Mouse (Mus musculus): Measurements from ENCODE around the gene Serpinb6c. TPM values are rescaled to one million over a fixed set of nuclear protein-coding genes. Genes with fewer than 3 reads are reported as not detected.

The Serpinb6c gene
- total RNA-seq, 4 experiments from 2014 or later = 0.36 to 0.56 (median 0.53) TPM; not detected in 1

Other genes with a start within 250 kb of the Serpinb6c start
- not detected for gene Serpinb6d, start 244.3 kb downstream of the Serpinb6c start, total RNA-seq (2022)
- not detected for gene Serpinb6e, start 62.3 kb downstream of the Serpinb6c start, total RNA-seq (2022)
- 10 to 100 TPM; 14.0 to 16.6 (median 15.0) TPM for gene Nqo2, start 59.0 kb upstream of the Serpinb6c start, total RNA-seq (2022)
- gene Ripk1, start 96.7 kb upstream of the Serpinb6c start, total RNA-seq (2022) = 1 to 10 TPM; 2.3 to 3.6 (median 3.0) TPM
- 100 to 1,000 TPM; 146 to 334 (median 250) TPM for gene Serpinb6a, start 97.1 kb upstream of the Serpinb6c start, total RNA-seq (2022)
- gene Bphl, start 131.9 kb upstream of the Serpinb6c start, total RNA-seq (2022) = 10 to 100 TPM; 25.7 to 38.7 (median 28.8) TPM
- 1 to 10 TPM; 3.9 to 8.6 (median 5.4) TPM for gene Tubb2a, start 172.3 kb upstream of the Serpinb6c start, total RNA-seq (2022)
- 1 to 10 TPM in 2 of 4 experiments, under 1 TPM in 2; 0.63 to 1.8 (median 1.3) TPM for gene Tubb2b, start 224.8 kb upstream of the Serpinb6c start, total RNA-seq (2022)

Measured in gastrocnemius, adult 8-10 months (tissue).